9 mouse cellular contexts compared by ENCODE assay signal in genomic region chr11:44581277-44581683, GRCm38 (mm10). TPM values are rescaled to one million over a fixed set of nuclear protein-coding genes. Genes with fewer than 3 reads are reported as not detected.
A peak's percentile ranks its signal among the peaks of the same experiment; 100 is the strongest.
DNase-seq lines count a peak whose midpoint lies in the region; ATAC-seq and TF ChIP-seq lines count a peak whose summit lies in the region.
"Had no signal": no experiment of that assay in that cellular context is flagged by ENCODE, and none has a peak within 500 bp of the region (broad histone marks: within the 10 kb centered on the region; RNA-seq: fewer than 3 reads in every experiment).

No protein-coding gene starts in this region.

- no peak overlapping the region for H3K9ac ChIP-seq in hindbrain, embryonic 13.5 days
- no peak overlapping the region for H3K9ac ChIP-seq in heart, embryonic 11.5 days (ENCODE audit: low read depth, low read length)
- no peak overlapping the region for H3K9ac ChIP-seq in liver, adult 2 months (ENCODE audit: low read depth, low read length)
- no peak overlapping the region for H3K9ac ChIP-seq in midbrain, embryonic 16.5 days (ENCODE audit: low read depth, low read length)
- H3K9ac ChIP-seq: embryonic facial prominence, embryonic 12.5 days had no signal

- no peak overlapping the region for H3K4me3 ChIP-seq in hindbrain, embryonic 10.5 days
- H3K4me3 ChIP-seq in hindbrain, embryonic 13.5 days: no peak overlapping the region
- H3K4me3 ChIP-seq in heart, embryonic 11.5 days (ENCODE audit: low read depth, low read length): no peak overlapping the region
- no peak overlapping the region for H3K4me3 ChIP-seq in liver, adult 2 months (ENCODE audit: insufficient read depth, low read depth, low read length)
- no peak overlapping the region for H3K4me3 ChIP-seq in midbrain, embryonic 16.5 days (ENCODE audit: low read depth, low read length)
- H3K4me3 ChIP-seq: embryonic facial prominence, embryonic 12.5 days had no signal

- TF ChIP-seq CTCF in liver, adult 2 months (IDR thresholded peaks at IDR 0.05; ENCODE audit: low read depth, low read length): peak; percentile 77

- no peaks in the 10 kb centered on the region for H3K27me3 ChIP-seq in hindbrain, embryonic 10.5 days (ENCODE audit: insufficient read depth, poor library complexity, severe bottlenecking)
- H3K27me3 ChIP-seq in hindbrain, embryonic 13.5 days: no peaks in the 10 kb centered on the region
- no peaks in the 10 kb centered on the region for H3K27me3 ChIP-seq in heart, embryonic 11.5 days (ENCODE audit: control insufficient read depth, insufficient read depth, low read length)
- no peaks in the 10 kb centered on the region for H3K27me3 ChIP-seq in liver, adult 2 months (ENCODE audit: control insufficient read depth, insufficient read depth, low read length)
- no peaks in the 10 kb centered on the region for H3K27me3 ChIP-seq in midbrain, embryonic 16.5 days (ENCODE audit: control insufficient read depth, insufficient read depth, low read depth, low read length)
- H3K27me3 ChIP-seq: embryonic facial prominence, embryonic 12.5 days had no signal

- peak; percentile 28 for DNase-seq in hindbrain, embryonic 10.5 days (ENCODE audit: low spot score)
- peak; percentile 49 for DNase-seq in MN1 (ENCODE audit: low spot score)
- DNase-seq in cerebellum, adult 9-10 months: peak; percentile 72
- peak; percentile 57 for DNase-seq in liver, adult 2 months (ENCODE audit: extremely low read depth, low read depth, low spot score)
- peak; percentile 55 for DNase-seq in retina, postnatal 1 day

- H3K36me3 ChIP-seq in hindbrain, embryonic 10.5 days: no peaks in the 10 kb centered on the region
- H3K36me3 ChIP-seq in hindbrain, embryonic 13.5 days: no peaks in the 10 kb centered on the region
- H3K36me3 ChIP-seq in heart, embryonic 11.5 days (ENCODE audit: control insufficient read depth, insufficient read depth, low read length): no peaks in the 10 kb centered on the region
- no peaks in the 10 kb centered on the region for H3K36me3 ChIP-seq in liver, adult 2 months (ENCODE audit: control insufficient read depth, insufficient read depth, low read length)
- H3K36me3 ChIP-seq in midbrain, embryonic 16.5 days (ENCODE audit: control insufficient read depth, insufficient read depth, low read length): no peaks in the 10 kb centered on the region
- H3K36me3 ChIP-seq: embryonic facial prominence, embryonic 12.5 days had no signal

- H3K9me3 ChIP-seq in hindbrain, embryonic 10.5 days: no peaks in the 10 kb centered on the region
- no peaks in the 10 kb centered on the region for H3K9me3 ChIP-seq in hindbrain, embryonic 13.5 days
- 0 out of 2 replicates have a peak, but pooled peaks cover 2% of the 10 kb centered on the region for H3K9me3 ChIP-seq in heart, embryonic 11.5 days (replicated peaks; ENCODE audit: control insufficient read depth, low read length)
- H3K9me3 ChIP-seq in midbrain, embryonic 16.5 days (replicated peaks; ENCODE audit: control insufficient read depth, low read length, poor library complexity, severe bottlenecking): no peaks in the 10 kb centered on the region
- H3K9me3 ChIP-seq: embryonic facial prominence, embryonic 12.5 days had no signal

- no peaks in the 10 kb centered on the region for H3K79me2 ChIP-seq in liver, adult 2 months (ENCODE audit: control insufficient read depth, insufficient read depth, low read length)

- no peak overlapping the region for H3K27ac ChIP-seq in hindbrain, embryonic 10.5 days
- H3K27ac ChIP-seq in hindbrain, embryonic 13.5 days: no peak overlapping the region
- H3K27ac ChIP-seq in heart, embryonic 11.5 days (ENCODE audit: low read depth, low read length): no peak overlapping the region
- H3K27ac ChIP-seq in liver, adult 2 months (replicated peaks; ENCODE audit: insufficient read depth, low read depth, low read length): no peak overlapping the region
- no peak overlapping the region for H3K27ac ChIP-seq in midbrain, embryonic 16.5 days (ENCODE audit: low read length)
- H3K27ac ChIP-seq: embryonic facial prominence, embryonic 12.5 days had no signal

- WGBS in hindbrain, embryonic 10.5 days: 42% methylated on average over 11 of the region's 11 CpGs
- 37% methylated on average over 11 of the region's 11 CpGs for WGBS in hindbrain, embryonic 13.5 days
- 25% methylated on average over 11 of the region's 11 CpGs for WGBS in heart, embryonic 11.5 days (ENCODE audit: insufficient replicate concordance)
- WGBS in liver, adult 2 months: 25% methylated on average over 11 of the region's 11 CpGs
- 37% methylated on average over 11 of the region's 11 CpGs for WGBS in midbrain, embryonic 16.5 days

- no peak for ATAC-seq in hindbrain, embryonic 13.5 days (ENCODE audit: low FRiP score)
- no peak for ATAC-seq in heart, embryonic 11.5 days (replicated peaks; ENCODE audit: insufficient number of reproducible peaks, low FRiP score, low TSS enrichment)
- ATAC-seq in midbrain, embryonic 16.5 days: no peak

- no peak overlapping the region for H3K4me2 ChIP-seq in hindbrain, embryonic 13.5 days
- H3K4me2 ChIP-seq in heart, embryonic 11.5 days: peak overlapping the region; percentile 3; the same call in 1 of the 2 replicates
- H3K4me2 ChIP-seq in midbrain, embryonic 16.5 days (ENCODE audit: low read length): no peak overlapping the region
- H3K4me2 ChIP-seq: embryonic facial prominence, embryonic 12.5 days had no signal

- H3K4me1 ChIP-seq in hindbrain, embryonic 10.5 days (replicated peaks): no peaks in the 10 kb centered on the region
- H3K4me1 ChIP-seq in hindbrain, embryonic 13.5 days (replicated peaks): no peaks in the 10 kb centered on the region
- no peaks in the 10 kb centered on the region; the same call in 1 of the 2 replicates for H3K4me1 ChIP-seq in heart, embryonic 11.5 days (ENCODE audit: control insufficient read depth, insufficient read depth, low read length)
- H3K4me1 ChIP-seq in liver, adult 2 months (ENCODE audit: control insufficient read depth, insufficient read depth, low read length): no peaks in the 10 kb centered on the region
- H3K4me1 ChIP-seq in midbrain, embryonic 16.5 days (ENCODE audit: control insufficient read depth, insufficient read depth, low read length): peaks cover 1% of the 10 kb centered on the region; the same call in 1 of the 2 replicates
- H3K4me1 ChIP-seq: embryonic facial prominence, embryonic 12.5 days had no signal

- no peak for TF ChIP-seq POLR2A in liver, adult 2 months (IDR thresholded peaks at IDR 0.05; ENCODE audit: extremely low read depth, insufficient read depth, low read length)

RNA-seq across cellular contexts. Expression of gene Ebf1, which starts 35.8 kb away (rescaled TPM):
- 60.1 and 77.9 TPM in 2 replicates for polyA plus RNA-seq in hindbrain, embryonic 10.5 days (2016; fragmentation: Nextera tagmentation; extraction: Ambion mirVana)
- polyA plus RNA-seq in hindbrain, embryonic 13.5 days (2015; fragmentation: Nextera tagmentation; extraction: Ambion mirVana): 135 and 159 TPM in 2 replicates
- polyA plus RNA-seq in heart, embryonic 11.5 days (2014; fragmentation: Nextera tagmentation; extraction: Ambion mirVana): 14.5 and 16.1 TPM in 2 replicates
- total RNA-seq in liver, adult 2 months (2014; rRNA removed): 0.37 and 0.47 TPM in 2 replicates
- 0.11 and 0.23 TPM in 2 replicates for polyA plus RNA-seq in liver, adult 2 months (2012; rRNA removed)
- polyA plus RNA-seq in midbrain, embryonic 16.5 days (2015; fragmentation: Nextera tagmentation; extraction: Ambion mirVana): 52.9 and 53.3 TPM in 2 replicates

Comparison
In these comparisons a context has a peak if more than half of its experiments do, and no peak if none do; other contexts are left out.
1. RNA of gene Ebf1, which starts 35.8 kb away (polyA plus RNA-seq): 135 to 159 TPM in hindbrain, embryonic 13.5 days, 60.1 to 77.9 TPM in hindbrain, embryonic 10.5 days, 52.9 to 53.3 TPM in midbrain, embryonic 16.5 days and 14.5 to 16.1 TPM in heart, embryonic 11.5 days; 0.11 to 0.23 TPM in liver, adult 2 months; every median in the first group is over 10 times any median in the second.
2. Peak in every context shown above with its lines, with median percentiles within 50 percentile points of each other: DNase-seq.